Mouse (Mus musculus) v-Abl transformed pro-B cells (cell line): Measurements from ENCODE around the gene Snrnp40.

ENCODE experiments used
- in situ Hi-C, 2 experiments: fragments of 400-800 bp; cut with MboI; formaldehyde crosslinking; loops; one replicate each; pipeline ENCODE4 v1.15.1; 2025; ENCODE audit not compliant: unreplicated experiment in 2 of 2

The Snrnp40 gene

DNA sequence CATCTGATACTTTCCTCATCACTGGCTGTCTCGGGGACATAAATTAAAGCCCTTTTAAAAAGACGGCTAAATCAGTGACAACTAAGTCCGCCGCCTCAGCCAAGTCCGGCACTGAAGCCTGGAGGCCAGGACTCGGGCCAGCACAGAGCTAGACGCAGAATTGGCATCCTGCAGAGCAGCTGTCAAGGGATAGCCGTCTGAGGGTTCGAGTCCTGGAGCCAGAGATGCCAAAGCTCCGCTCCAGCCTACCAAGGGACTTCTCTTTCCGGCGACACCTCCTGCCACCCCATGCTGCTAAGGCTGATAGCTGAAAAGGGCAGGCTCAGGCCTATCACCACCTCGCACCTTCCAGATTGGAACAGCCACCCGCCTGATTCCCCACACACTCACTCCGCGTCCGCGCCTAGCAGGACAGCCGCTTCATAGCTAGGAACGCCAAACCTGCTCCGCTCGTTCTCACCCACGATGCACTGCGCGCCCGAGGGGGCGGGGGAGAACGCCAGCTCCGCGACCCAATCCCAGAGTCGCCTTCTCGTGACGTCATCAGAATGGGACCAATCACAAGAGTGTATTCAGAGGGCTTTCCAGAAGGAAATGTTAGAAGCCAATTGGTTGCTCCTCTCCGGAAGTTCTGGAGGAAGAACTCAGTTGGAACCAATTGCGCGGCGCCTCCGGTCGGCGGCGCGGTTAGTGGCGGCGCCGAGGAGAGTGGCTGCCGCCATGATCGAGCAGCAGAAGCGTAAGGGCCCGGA lies at the start of gene Snrnp40, which contains the start of gene Zcchc17:
Gene Snrnp40 (plus strand): TSS at position 647 of the 752 bp plus-strand sequence.
Gene Zcchc17 (minus strand): TSS at position 458 of the 752 bp plus-strand sequence.
- in situ Hi-C loops = no loop called here

DNA sequence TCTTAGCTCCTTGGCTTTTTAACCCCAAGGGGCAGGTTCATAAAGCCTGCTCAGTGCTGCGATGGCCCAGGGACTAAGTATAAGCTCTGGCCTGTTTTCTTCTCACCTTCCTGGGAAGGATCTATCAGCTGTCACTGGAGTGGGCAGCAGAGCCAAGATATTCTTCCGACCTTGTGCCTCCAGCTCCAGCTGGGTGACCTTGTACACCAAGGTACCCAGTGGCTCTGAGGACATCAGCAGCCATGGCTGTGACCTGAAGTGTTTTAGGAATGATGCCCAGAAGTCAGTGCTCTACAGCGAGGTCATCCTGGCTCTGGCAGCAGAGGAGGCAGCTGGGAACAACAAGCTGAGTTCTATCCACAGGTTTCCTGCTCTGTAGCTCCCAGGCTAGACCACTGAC lies 47.4 kb upstream of the Snrnp40 start:
- in situ Hi-C loops = no loop called here

GRCm38 (mm10) chr4:130313552-130313951 lies 46.4 kb upstream of the Snrnp40 start:
- in situ Hi-C loops = no loop called here

- in situ Hi-C loops = no loop called here
Observed at GRCm38 (mm10) chr4:130315771-130316527, 44.0 kb upstream of the Snrnp40 start.

DNA sequence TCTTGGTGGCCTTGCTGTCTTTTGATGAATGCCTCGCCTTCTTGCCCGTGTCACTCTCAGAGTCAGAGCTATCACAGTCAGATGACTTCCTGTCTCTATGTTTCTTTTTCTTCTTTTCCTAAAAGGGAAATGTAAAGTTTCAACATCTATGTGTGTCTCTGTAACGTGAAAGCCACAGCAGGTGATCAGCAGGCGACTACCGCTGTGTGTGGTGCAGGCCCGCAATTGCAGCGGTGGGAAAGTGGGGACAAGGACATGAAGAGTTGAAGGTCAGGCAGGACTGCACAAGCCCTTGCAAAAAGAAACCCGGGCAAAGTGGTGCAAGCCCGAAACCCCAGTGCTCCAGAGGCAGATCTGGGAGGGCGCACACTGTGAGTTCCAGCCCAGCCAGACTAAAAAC lies 43.2 kb upstream of the Snrnp40 start:
- in situ Hi-C loops = no loop called here

DNA sequence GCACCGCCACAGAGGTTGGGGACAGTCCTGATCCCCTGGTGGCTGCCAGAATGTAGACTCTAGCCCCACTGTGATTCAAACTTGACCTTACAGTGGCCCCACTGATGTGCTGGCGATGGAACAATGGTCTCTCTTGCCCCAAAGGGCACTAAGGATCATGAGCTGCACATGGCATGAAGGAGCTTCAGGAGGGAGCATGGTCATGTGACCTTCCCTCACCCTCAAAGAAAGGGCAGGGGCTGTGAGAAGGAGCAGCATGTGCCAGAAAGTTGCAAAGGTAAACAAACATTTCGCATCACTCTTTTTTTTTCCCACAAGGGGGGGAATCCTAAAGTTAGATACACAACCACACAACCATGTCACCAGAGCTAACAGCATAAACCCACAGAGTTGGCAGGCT lies 41.8 kb upstream of the Snrnp40 start:
- in situ Hi-C loops = no loop called here

GRCm38 (mm10) chr4:130319564-130319963 lies 40.4 kb upstream of the Snrnp40 start:
- in situ Hi-C loops = no loop called here

DNA sequence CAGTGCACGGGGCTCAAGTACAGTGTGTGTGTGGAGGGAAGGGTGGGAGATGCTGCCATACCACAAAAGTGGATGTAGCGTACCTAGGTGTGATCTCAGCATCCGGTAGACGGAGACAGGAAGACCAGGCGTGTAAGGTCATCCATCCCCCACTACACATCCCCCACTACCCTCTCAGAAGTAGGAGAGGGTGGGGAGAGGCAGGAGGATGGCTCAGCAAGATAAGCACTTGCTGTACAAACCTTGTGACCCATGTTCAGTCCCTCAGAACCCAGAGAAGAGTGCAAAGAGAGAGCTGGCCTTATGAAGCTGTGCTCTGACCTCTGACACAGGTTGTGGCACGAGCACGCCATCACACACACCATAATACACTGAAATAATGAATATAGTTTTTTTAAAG lies 38.3 kb upstream of the Snrnp40 start:
- in situ Hi-C loops = no loop called here

DNA sequence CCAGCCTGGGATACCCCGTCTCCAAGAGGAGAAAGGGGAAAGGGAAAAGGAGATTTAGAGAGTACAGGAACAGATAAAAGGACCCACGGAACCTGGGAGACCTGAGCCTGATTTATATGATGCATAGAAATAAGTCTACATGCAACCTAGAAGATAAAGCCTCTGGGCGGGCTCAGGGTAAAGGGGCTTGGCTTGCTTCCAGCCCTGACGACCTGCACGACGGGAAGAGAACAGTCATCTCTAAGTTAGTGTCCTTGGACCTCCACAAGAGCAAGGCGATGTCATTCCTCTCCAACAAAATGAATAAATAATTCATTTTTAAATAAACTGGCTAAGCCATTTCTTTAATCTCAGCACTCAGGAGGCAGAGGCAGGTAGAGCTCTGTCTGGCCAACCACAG lies 37.4 kb upstream of the Snrnp40 start:
- in situ Hi-C loops = no loop called here

- in situ Hi-C loops = no loop called here
Observed at GRCm38 (mm10) chr4:130323165-130323564, 36.8 kb upstream of the Snrnp40 start.

- in situ Hi-C loops = no loop called here
Observed at GRCm38 (mm10) chr4:130323607-130324006, 36.3 kb upstream of the Snrnp40 start.

DNA sequence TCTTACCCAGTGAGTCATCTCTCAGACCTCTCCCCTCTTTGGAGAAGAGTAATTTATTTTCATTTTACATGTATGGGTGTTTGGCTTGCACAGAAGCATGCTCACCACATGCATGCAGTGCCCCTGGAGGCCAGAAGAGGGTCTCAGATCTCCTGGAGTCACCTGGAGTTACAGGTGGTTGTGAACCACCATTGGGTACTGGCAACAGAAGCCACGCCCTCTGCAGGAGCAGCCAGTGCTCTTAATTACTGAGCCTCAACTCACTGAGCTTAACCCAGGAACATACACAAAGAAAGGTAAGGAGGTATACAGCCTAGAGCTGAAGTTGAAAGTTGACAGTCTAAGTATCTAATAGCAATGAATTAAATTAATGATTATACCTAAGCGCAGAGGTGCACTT lies 34.5 kb upstream of the Snrnp40 start:
- in situ Hi-C loops = no loop called here

GRCm38 (mm10) chr4:130327366-130327765 lies 32.6 kb upstream of the Snrnp40 start:
- in situ Hi-C loops = no loop called here

DNA sequence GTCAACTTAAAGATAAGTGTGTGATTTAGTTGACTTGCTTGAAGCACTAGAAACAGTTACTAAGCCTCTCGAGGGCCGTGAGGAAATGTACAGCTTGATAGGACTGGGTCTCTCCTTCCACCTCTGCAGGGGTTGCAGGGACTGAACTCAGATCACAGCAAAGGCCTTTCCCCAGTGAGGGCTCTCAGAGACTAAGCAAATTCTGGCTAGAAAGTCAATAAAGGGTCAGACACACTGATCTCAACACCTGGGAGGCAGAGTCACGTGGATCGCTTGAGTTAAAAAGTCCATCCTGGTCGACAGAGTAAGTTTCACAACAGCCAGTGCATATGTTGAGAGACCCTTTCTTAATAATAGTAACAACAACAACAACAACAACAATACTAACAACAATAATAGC lies 24.1 kb upstream of the Snrnp40 start:
- in situ Hi-C loops = no loop called here

DNA sequence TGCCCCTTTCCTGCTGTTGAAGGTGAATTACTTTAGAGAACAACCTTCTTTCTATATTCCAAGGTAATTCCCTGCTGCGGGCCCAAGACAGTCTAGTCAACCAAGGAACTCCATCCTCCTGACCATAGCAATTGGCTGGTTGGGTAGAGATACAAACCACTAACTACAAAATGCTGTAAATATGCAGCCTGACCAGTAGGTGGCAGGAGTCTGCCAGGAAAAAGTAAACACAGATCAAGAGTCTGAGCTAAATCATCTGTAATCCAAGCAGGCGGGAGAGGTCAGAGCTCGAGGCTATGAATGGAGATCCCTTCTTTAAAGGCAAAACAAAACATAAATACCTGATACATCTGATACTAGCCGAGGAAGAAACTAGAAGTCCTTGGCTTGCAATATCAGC lies 18.2 kb upstream of the Snrnp40 start:
- in situ Hi-C loops = loop anchor here in 1 of 2 experiments (5.0 kb wide), 1 partner anchor 536 kb away; no protein-coding TSS in a partner anchor

DNA sequence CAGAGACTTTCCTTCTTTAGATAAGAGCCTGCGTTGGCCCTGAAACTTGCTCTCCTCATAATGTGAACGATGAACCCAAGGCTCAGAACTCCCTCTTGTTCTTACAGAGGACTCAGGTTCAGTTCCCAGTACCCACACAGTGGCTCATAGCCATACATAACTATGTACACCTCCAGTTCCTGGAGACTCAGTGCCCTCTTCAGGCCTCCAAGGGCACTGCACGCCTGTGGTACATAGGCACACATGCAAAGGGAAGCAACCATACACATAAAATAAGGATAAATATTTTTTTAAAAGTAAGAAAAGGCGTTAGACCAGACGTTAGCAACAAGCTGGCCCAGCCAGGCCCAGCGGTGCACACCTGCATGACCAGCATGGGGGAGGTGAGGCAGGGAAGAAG lies 10.3 kb upstream of the Snrnp40 start:
- in situ Hi-C loops = no loop called here

DNA sequence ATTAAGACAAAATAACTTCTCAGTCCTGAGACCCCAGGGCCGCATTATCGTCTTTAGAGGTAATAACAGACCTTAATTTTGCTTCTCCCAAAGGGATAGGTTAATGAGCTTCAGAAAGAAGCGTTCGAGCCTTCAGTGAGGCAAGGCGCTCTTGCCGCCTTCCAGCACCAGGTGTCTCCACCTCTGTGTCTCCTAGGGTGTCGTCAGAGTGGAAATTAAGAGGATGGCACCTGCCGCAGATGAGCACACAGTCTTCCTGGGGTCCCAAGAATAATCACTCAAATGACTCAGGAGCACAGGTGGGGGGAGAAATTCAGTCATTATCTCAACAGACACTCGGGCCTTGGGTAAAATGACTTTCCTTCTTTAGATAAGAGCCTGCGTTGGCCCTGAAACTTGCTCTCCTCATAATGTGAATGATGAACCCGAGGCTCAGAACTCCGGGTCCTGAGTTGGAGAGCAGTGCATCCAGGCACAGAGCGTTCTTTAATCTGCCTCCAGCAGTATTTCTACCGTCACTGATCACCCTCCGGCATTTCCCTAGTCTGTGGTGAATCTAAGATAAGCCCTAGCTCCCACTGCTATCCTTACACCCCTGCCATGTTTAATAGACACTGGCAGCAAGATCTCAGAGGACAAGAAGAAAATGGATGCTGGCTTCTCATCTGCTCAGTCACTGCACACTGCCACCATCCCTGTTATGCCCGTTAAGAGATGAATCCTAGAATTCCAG lies 9.1 kb upstream of the Snrnp40 start:
- in situ Hi-C loops = no loop called here

- in situ Hi-C loops = no loop called here
Observed at GRCm38 (mm10) chr4:130352588-130352987, 7.3 kb upstream of the Snrnp40 start.

GRCm38 (mm10) chr4:130357946-130358345 lies 2.0 kb upstream of the Snrnp40 start:
- in situ Hi-C loops = no loop called here

- in situ Hi-C loops = no loop called here
Observed at GRCm38 (mm10) chr4:130360238-130360590, 282 bp downstream of the Snrnp40 start.

GRCm38 (mm10) chr4:130376675-130377074 lies 16.7 kb downstream of the Snrnp40 start:
- in situ Hi-C loops = no loop called here
